Mouse (Mus musculus): ENCODE measurements at regions not wholly inside any gene's neighbourhood (a gene's known extent, or its start where the extent isn't known, plus 50 kb on each side); places are given as distances from the start of the nearest gene placed in this dataset.
A peak's percentile ranks its signal among the peaks of the same experiment; 100 is the strongest.

DNA sequence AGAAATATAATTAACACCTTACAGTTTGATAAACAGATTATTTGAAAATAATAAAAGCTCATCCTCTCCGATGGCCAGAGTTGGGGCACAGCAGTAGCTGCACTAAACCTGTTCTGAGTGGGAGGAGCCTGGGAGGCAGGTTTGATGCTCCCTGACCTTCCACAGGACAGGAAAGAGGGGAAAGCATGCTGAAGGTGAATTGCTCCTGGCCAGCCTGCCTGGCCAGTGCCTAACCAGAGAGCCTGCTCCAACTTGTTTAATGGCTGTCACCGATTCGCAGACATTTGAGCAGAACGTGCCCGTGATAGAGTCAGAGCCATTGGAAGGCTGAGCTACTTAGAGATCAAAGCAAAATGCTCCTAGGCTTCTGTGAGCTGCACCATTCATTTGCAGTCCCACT is 2056.9 kb upstream of the 5930422O12Rik start:
- TF ChIP-seq CTCF (IDR thresholded peaks at IDR 0.05; ENCODE audit: low read depth), result no peak
- Histone ChIP-seq H3K27ac (ENCODE audit: low read depth) (no peak overlapping the region), H3K27me3 (ENCODE audit: insufficient read depth, low read length) (no peaks in the 10 kb centered on the region), H3K4me1 (ENCODE audit: insufficient read depth) (no peaks in the 10 kb centered on the region), H3K9ac (no peak overlapping the region), H3K36me3 (ENCODE audit: insufficient read depth) (no peaks in the 10 kb centered on the region), H3K9me3 (ENCODE audit: low read depth, low read length) (no peaks in the 10 kb centered on the region), H3K4me3 (ENCODE audit: low read depth, low read length) (no peak overlapping the region), H3K4me2 (no peak overlapping the region)
- ATAC-seq (ENCODE audit: insufficient read depth) (no peak), DNase-seq (no peak)
- WGBS, result 60% methylated on average over 5 of the region's 5 CpGs

DNA sequence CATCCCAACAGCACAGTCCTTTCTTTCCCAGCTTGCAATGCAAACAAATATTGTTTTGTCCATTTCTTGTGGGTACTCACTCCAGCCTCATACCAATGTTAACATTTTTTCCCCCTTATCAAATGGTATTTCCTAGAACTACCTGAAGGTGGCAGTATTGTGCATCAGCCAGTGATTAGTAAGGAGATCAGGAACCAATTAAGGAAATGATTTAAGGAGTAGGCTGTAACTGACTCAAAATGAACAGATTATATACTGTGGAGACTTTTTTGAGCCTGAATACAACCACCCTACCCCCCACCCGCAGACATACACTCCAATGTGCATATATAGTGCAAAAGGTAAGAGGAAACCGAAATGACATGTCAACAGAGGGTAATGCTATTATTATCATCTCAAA is 2056.1 kb upstream of the 5930422O12Rik start:
- Histone ChIP-seq H3K36me3 (ENCODE audit: insufficient read depth) (no peaks in the 10 kb centered on the region), H3K27me3 (ENCODE audit: insufficient read depth, low read length) (no peaks in the 10 kb centered on the region), H3K9me3 (ENCODE audit: low read depth, low read length) (no peaks in the 10 kb centered on the region), H3K27ac (ENCODE audit: low read depth) (no peak overlapping the region), H3K4me1 (ENCODE audit: insufficient read depth) (no peaks in the 10 kb centered on the region), H3K4me3 (ENCODE audit: low read depth, low read length) (no peak overlapping the region), H3K9ac (no peak overlapping the region), H3K4me2 (no peak overlapping the region)
- TF ChIP-seq CTCF (IDR thresholded peaks at IDR 0.05; ENCODE audit: low read depth), result peak; percentile 67
- ATAC-seq (ENCODE audit: insufficient read depth) (no peak; the same call in 1 of the 2 replicates), DNase-seq (peak; percentile 57)
- 76% methylated on average over 2 of the region's 2 CpGs for WGBS

DNA sequence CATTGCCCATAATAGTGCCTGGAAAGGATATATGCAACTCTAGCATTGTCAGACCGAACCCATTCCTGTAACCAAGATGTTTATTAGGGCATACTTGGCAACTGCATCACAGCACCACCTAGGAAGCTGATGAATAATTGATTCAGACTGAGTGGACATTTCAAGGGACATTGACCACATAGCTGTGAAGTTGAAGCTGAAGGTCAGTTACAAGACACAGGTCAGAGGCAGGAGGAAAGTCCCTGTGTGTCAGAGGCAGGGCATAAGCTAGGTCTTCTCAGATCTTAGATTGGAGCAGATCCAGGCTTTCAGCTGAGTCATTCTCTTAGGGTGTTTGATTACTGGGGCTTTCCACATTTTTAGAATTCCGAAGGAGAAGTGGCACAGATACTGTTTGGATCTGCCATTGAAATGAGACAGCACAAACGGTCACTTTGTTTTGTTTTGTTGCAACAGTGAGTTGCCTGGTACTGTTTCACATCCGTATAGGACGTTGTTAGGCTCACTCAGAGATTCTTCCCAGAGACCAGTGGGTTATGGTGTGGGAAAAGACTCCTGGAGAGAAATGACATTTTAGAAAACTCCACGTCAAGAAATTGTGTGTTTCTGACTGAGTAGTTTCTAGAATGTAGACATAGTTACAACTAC is 2055.2 kb upstream of the 5930422O12Rik start:
- no peak for ATAC-seq (ENCODE audit: insufficient read depth)
- 61% methylated on average over 6 of the region's 6 CpGs for WGBS

DNA sequence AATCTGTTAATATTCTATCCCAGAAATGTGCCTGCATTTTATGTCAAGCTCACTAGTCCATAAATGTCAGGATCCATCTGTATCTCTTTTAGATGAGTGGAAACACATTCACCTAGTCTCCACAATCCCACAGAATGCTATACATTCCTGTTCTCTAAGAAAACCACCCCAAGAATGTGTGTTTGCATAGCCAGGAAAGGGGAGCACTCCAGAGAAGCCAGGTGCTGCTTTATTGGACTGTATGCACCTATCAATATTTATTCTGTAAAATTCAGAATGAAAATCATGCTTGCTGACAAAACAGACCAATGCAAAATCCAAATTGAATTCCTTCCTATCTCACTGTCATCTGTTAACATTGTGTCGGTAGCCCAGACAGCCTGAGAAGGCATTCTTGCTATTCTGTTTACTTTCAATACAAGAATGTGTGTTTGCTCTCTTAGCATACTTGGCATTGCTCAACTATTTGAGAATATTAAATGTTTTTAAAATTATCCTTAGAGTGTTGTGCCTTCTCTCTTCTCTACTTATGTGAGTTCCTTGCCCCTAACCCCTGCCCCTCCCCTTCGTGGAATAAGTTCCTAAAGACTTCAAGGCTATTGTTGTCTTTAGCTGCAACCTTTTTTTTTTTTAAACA is 2050.7 kb upstream of the 5930422O12Rik start:
- no peaks in the 10 kb centered on the region for H3K9me3 ChIP-seq (ENCODE audit: low read depth, low read length)
- peak; percentile 7 for DNase-seq
- H3K36me3 ChIP-seq (ENCODE audit: insufficient read depth), result no peaks in the 10 kb centered on the region
- no peak for TF ChIP-seq CTCF (IDR thresholded peaks at IDR 0.05; ENCODE audit: low read depth)
- H3K4me2 ChIP-seq, result no peak overlapping the region
- no peaks in the 10 kb centered on the region for H3K4me1 ChIP-seq (ENCODE audit: insufficient read depth)
- H3K27me3 ChIP-seq (ENCODE audit: insufficient read depth, low read length), result no peaks in the 10 kb centered on the region
- no peak overlapping the region for H3K27ac ChIP-seq (ENCODE audit: low read depth)
- peak; percentile 52; the same call in 1 of the 2 replicates for ATAC-seq (ENCODE audit: insufficient read depth)
- H3K9ac ChIP-seq, result no peak overlapping the region
- H3K4me3 ChIP-seq (ENCODE audit: low read depth, low read length), result no peak overlapping the region
- 45% methylated on average over 2 of the region's 2 CpGs for WGBS

More for the DNA sequence above, 2055.2 kb upstream of the 5930422O12Rik start:
- TF ChIP-seq CTCF (IDR thresholded peaks at IDR 0.05; ENCODE audit: low read depth), result no peak
- H3K4me3 ChIP-seq (ENCODE audit: low read depth, low read length), result no peak overlapping the region
- no peaks in the 10 kb centered on the region for H3K9me3 ChIP-seq (ENCODE audit: low read depth, low read length)
- H3K4me2 ChIP-seq, result no peak overlapping the region
- H3K27me3 ChIP-seq (ENCODE audit: insufficient read depth, low read length), result no peaks in the 10 kb centered on the region
- no peaks in the 10 kb centered on the region for H3K36me3 ChIP-seq (ENCODE audit: insufficient read depth)
- H3K9ac ChIP-seq, result no peak overlapping the region
- H3K4me1 ChIP-seq (ENCODE audit: insufficient read depth), result no peaks in the 10 kb centered on the region
- H3K27ac ChIP-seq (ENCODE audit: low read depth), result no peak overlapping the region
- DNase-seq, result peak; percentile 44

DNA sequence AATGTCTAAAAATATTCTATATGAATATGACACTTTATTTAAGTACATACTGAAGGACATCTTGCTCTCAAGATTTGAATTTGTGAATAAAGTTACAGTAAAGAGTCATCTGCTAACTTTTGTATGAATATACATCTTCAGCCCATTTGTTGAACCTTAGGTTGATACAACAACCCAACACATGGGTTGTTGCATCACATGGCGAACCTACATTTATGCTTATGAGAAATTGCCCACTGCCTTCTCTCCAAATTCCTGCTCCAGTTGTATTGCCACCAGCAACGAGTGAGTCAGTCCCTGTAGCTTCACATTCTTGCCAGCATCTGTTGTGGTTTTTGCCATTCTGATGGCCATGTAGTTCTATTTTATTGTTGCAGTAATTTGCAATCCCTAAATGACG is 2023.7 kb upstream of the 5930422O12Rik start:
- no peaks in the 10 kb centered on the region for H3K9me3 ChIP-seq (ENCODE audit: low read depth, low read length)
- DNase-seq (no peak), ATAC-seq (ENCODE audit: insufficient read depth) (no peak)
- H3K4me3 ChIP-seq (ENCODE audit: low read depth, low read length), result no peak overlapping the region
- H3K9ac ChIP-seq, result no peak overlapping the region
- 79% methylated on average over 3 of the region's 3 CpGs for WGBS
- TF ChIP-seq CTCF (IDR thresholded peaks at IDR 0.05; ENCODE audit: low read depth), result no peak
- no peaks in the 10 kb centered on the region for H3K27me3 ChIP-seq (ENCODE audit: insufficient read depth, low read length)
- no peak overlapping the region for H3K4me2 ChIP-seq
- no peaks in the 10 kb centered on the region for H3K36me3 ChIP-seq (ENCODE audit: insufficient read depth)
- no peaks in the 10 kb centered on the region for H3K4me1 ChIP-seq (ENCODE audit: insufficient read depth)
- H3K27ac ChIP-seq (ENCODE audit: low read depth), result no peak overlapping the region

DNA sequence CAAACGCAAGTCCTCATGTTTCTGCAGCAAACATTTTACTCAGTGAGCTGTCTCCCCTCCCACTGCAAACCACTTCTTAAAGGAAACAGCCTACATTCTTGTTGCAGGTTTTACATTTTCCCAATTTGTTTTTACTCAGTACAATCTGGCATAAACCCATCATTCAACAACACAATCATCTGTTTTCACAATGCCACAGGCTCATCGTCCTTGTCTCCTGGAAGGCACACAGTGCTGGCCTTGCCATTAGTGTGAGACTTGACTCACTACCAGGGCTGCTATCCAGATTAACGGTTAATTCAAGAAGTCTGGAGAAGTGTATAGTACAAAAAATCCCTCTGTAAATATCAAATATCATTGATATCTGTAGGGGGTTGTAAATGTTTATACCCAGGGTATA is 2006.3 kb upstream of the 5930422O12Rik start:
- 58% methylated on average over 3 of the region's 3 CpGs for WGBS
- no peaks in the 10 kb centered on the region for H3K4me1 ChIP-seq (ENCODE audit: insufficient read depth)
- no peak overlapping the region for H3K4me2 ChIP-seq
- H3K27ac ChIP-seq (ENCODE audit: low read depth), result no peak overlapping the region
- H3K9me3 ChIP-seq (ENCODE audit: low read depth, low read length), result no peaks in the 10 kb centered on the region
- DNase-seq (no peak), ATAC-seq (ENCODE audit: insufficient read depth) (no peak)
- no peaks in the 10 kb centered on the region for H3K36me3 ChIP-seq (ENCODE audit: insufficient read depth)
- H3K27me3 ChIP-seq (ENCODE audit: insufficient read depth, low read length), result no peaks in the 10 kb centered on the region
- no peak overlapping the region for H3K9ac ChIP-seq
- no peak for TF ChIP-seq CTCF (IDR thresholded peaks at IDR 0.05; ENCODE audit: low read depth)
- H3K4me3 ChIP-seq (ENCODE audit: low read depth, low read length), result no peak overlapping the region

DNA sequence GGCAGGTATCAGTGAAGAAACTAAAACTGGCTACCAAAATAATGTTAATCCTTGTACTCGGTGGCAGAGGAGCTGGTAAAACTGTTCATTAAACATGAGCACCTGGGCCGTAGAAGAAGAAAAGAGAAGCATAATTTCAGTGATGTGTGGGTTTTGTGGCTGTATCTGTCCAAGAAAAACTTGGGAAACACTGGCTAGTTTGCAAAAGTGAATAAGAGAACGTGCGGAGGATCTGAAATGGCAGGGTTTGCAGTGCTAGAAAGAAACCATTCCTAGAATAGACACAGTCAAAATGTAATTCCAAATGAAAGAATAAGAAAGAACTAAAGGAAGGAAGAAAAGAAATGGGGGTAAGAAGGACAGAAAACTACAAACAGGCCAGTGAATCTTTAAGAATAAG is 2000.8 kb upstream of the 5930422O12Rik start:
- TF ChIP-seq CTCF (IDR thresholded peaks at IDR 0.05; ENCODE audit: low read depth), result no peak
- Histone ChIP-seq H3K27ac (ENCODE audit: low read depth) (no peak overlapping the region), H3K36me3 (ENCODE audit: insufficient read depth) (no peaks in the 10 kb centered on the region), H3K4me2 (no peak overlapping the region), H3K27me3 (ENCODE audit: insufficient read depth, low read length) (no peaks in the 10 kb centered on the region), H3K4me1 (ENCODE audit: insufficient read depth) (no peaks in the 10 kb centered on the region), H3K9me3 (ENCODE audit: low read depth, low read length) (no peaks in the 10 kb centered on the region), H3K4me3 (ENCODE audit: low read depth, low read length) (no peak overlapping the region), H3K9ac (no peak overlapping the region)
- WGBS, result 86% methylated on average over 4 of the region's 4 CpGs
- ATAC-seq (ENCODE audit: insufficient read depth), result no peak
- no peak for DNase-seq

Measured in lung, embryonic 14.5 days (tissue).